Mouse (Mus musculus): ENCODE measurements around the gene Btnl1.

Gene Btnl1

GRCm38 (mm10) chr17:34384699-34385098 lies 7.8 kb downstream of the Btnl1 start:
- no peak for DNase-seq (ENCODE audit: low spot score)

- DNase-seq (ENCODE audit: low spot score) = no peak
Observed at GRCm38 (mm10) chr17:34386656-34387055, 9.7 kb downstream of the Btnl1 start.

DNA sequence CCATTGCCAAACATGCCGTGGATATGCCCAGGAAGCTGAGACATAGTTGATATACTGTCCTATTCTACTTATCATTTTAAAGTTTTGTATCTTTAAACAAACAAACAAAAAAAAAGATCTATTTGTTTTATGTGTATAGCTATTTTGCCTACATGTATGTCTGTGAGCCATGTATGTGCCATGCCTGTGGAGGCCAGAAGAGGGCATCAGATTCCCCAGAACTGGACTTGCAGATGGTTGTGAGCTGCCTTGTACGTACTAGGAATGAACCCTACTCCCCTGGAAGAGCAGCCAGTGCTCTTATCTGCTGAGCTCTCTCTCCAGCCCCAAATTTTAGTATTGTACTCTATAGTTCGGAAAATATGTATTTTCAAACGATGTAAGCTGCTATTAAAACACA lies 11.6 kb downstream of the Btnl1 start:
- peak; percentile 43 for DNase-seq (ENCODE audit: low spot score)

GRCm38 (mm10) chr17:34391507-34391906 lies 14.6 kb downstream of the Btnl1 start:
- DNase-seq (ENCODE audit: low spot score) = no peak

GRCm38 (mm10) chr17:34392321-34392720 lies 15.4 kb downstream of the Btnl1 start:
- peak; percentile 50 for DNase-seq (ENCODE audit: low spot score)

GRCm38 (mm10) chr17:34397357-34397756 lies 20.4 kb downstream of the Btnl1 start:
- no peak for DNase-seq (ENCODE audit: low spot score)

GRCm38 (mm10) chr17:34398058-34398710 lies 21.3 kb downstream of the Btnl1 start:
- peak; percentile 81 for DNase-seq (ENCODE audit: low spot score)

DNA sequence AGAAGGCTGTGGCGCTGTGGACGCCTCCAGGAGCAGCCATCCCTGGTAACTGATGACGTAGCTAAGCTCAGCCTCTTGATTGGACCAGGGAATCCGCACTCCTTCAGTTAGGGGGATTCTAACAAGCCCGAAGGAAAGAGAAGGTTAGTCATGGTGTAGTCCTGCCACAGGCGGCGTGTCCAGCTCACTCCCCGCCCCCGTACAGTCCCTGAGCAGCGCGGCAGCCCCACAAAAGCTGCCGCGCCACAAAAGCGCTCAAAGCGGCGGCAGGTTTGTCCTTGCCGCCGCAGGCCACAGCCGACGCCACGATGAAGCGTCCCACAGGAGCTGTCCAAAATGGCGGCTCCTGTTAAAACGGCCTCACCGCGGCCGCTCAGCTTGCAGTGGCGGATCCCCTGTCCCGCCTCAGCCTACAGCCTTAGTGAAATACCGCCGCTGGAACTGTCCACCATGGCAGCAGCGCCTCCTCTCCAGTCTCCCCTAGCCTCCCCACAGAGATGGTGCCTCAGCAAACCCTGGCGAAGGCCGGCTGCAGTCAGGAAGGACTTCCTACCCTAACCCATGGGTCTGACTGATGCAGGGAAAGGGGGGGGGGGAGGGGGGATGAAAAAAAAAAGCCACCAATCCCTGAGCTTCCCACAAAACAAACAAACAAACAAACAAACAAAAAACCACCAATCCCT lies 21.9 kb downstream of the Btnl1 start, which contains the start of gene BC051142:
Gene BC051142 (plus strand): TSS at position 110 of the 683 bp plus-strand sequence.
- peak; percentile 87 for DNase-seq (ENCODE audit: low spot score)

DNA sequence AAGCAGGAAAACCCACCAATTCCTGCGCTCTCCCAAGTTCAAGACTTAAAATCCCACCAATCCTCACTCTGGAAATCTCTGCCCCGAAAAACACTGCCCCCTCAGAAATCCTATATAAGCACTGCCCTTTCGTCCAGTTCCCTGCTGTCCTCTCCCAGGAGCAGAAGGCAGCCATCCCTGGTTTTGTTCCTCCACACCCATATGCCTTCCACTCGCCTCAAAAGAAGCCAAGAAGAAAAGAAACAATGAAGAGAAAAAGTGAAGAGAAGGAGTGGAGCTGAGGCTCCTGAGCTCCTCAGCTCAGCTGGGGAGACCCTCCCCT lies 22.4 kb downstream of the Btnl1 start:
- DNase-seq (ENCODE audit: low spot score) = no peak

GRCm38 (mm10) chr17:34411117-34411516 lies 34.2 kb downstream of the Btnl1 start:
- DNase-seq (ENCODE audit: low spot score) = peak; percentile 80

DNA sequence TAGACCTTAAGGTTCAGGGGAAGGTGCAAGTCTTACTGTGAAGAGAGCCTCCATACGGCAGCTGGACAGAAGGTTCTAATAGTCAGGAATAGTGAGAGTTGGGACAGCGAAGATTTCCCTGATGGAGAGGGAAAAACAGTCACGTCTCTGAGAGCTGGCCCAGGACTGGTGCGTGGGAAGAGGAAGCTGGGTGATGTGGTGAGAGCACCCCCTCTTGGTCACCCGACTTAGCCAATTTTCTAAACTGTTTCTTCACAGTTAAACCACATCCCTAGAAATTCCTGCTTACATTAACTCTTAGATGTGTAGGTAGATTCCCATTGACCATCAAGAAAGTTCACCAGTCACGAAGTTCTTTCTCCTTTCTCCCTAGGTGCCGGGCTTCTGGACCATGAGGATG lies 43.1 kb downstream of the Btnl1 start:
- DNase-seq (ENCODE audit: low spot score) = no peak

GRCm38 (mm10) chr17:34427597-34427996 lies 50.7 kb downstream of the Btnl1 start:
- DNase-seq (ENCODE audit: low spot score) = no peak

All from retina, embryonic 14.5 days (tissue).